Mouse (Mus musculus): Measurements from ENCODE around the gene Mr1. TPM values are rescaled to one million over a fixed set of nuclear protein-coding genes. Genes with fewer than 3 reads are reported as not detected.

Mr1 gene
- total RNA-seq, 2 experiments from 2014 or later = 2.1 to 3.1 TPM

DNA sequence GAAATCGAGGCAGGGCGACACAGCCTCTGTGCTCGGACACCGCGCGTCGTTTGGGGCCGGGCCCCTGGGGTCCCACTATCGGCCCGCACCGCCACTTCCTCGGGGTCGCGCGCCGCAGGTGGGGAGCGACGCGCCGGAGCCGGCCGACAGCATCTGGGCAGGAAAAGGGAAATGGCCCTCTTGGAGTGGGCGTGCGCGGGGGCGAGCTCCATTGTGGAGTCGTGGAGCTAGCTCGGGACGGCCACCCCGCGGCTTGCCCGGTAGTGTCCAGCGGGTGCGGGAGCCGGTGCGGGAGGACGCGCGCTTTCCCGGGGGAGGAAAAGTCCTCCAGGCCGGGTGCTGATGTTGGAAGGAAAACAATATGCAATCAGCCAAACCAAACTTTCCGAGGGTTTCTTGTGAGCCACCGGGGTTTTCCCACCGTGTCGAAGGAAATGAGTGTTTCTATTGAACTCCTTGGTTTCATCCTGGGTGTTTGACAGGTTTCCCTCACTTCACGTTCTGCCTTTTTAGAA is 12.4 kb upstream of the Mr1 start:
- H3K27ac ChIP-seq = peak overlapping the region; percentile 87
- TF ChIP-seq CTCF (IDR thresholded peaks at IDR 0.05) = no peak
- intact Hi-C loops (cut with DNase I) = loop anchor here (5.0 kb wide), 1 partner anchor 62 kb away; the partner anchor contains the start of gene Ier5
- peak; percentile 51 to 54 for DNase-seq (ENCODE audit: extremely low spot score in 1 of 2, low spot score in 2 of 2)
- H3K4me3 ChIP-seq = peak overlapping the region; percentile 96

- peak; percentile 97 to 98 for DNase-seq (ENCODE audit: extremely low spot score in 1 of 2, low spot score in 2 of 2)
- Histone ChIP-seq H3K4me3 (peak within 1 kb of the TSS; percentile 96), H3K27ac (peak within 1 kb of the TSS; percentile 87)
- no peak for TF ChIP-seq CTCF (IDR thresholded peaks at IDR 0.05)
- intact Hi-C loops (cut with DNase I) = loop anchor here (5.0 kb wide), 1 partner anchor 61 kb away; the partner anchor contains the start of gene Ier5
Observed at GRCm38 (mm10) chr1:155158141-155158969, 11.7 kb upstream of the Mr1 start, which contains the start of gene Stx6. Stx6 (plus strand) TSS chr1:155158715.

DNA sequence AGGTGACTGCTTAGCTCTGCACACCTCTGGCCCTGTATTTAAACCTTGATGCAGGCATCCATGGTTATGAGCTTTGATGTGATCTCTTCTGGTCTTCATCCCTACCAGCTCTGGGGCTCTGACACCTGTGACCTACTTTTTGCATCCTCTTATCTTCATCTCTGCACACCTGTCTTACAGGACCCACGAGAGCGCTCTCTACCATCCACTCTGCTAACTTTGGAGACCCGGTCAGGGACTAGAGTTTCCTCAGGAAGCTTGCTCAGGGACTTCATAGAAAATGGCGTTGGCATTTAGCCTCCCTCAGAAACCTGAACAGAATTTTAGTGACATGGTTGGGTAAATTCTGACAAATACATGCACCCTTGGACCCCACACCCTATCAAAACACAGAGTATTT is 7.3 kb upstream of the Mr1 start:
- no peak overlapping the region for H3K4me3 ChIP-seq
- intact Hi-C loops (cut with DNase I) = no loop called here
- no peak for DNase-seq (ENCODE audit: extremely low spot score in 1 of 2, low spot score in 2 of 2)
- TF ChIP-seq CTCF (IDR thresholded peaks at IDR 0.05) = no peak
- H3K27ac ChIP-seq = no peak overlapping the region

DNA sequence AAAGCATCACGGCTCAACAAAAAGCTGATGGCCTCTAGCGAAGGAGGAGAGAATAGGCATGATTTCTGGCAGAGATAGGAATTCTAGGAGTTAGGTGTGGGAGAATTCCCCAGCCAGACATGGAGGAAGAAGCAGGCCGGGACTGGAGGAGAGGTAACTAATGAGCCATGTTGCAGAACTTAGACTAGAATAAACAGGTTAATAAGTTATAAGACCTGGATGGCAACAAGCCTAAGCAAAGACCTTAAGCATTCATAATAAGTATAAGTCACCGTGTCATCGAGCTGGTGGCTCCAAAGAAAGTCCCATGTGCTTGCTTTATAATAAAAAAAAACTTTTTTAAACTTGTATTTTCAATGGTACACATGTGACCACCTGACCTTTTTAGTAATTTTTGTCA is 4.2 kb upstream of the Mr1 start:
- Histone ChIP-seq H3K27ac (no peak overlapping the region), H3K4me3 (no peak overlapping the region)
- no peak for TF ChIP-seq CTCF (IDR thresholded peaks at IDR 0.05)
- intact Hi-C loops (cut with DNase I) = no loop called here
- no peak for DNase-seq (ENCODE audit: extremely low spot score in 1 of 2, low spot score in 2 of 2)

- DNase-seq (ENCODE audit: extremely low spot score in 1 of 2, low spot score in 2 of 2) = no peak
- no peak for TF ChIP-seq CTCF (IDR thresholded peaks at IDR 0.05)
- H3K27ac ChIP-seq = no peak overlapping the region
- no peak overlapping the region for H3K4me3 ChIP-seq
- intact Hi-C loops (cut with DNase I) = no loop called here
Observed at GRCm38 (mm10) chr1:155149403-155149802, 2.8 kb upstream of the Mr1 start.

GRCm38 (mm10) chr1:155147228-155147627 is 614 bp upstream of the Mr1 start:
- H3K27ac ChIP-seq = no peak overlapping the region
- TF ChIP-seq CTCF (IDR thresholded peaks at IDR 0.05) = no peak
- intact Hi-C loops (cut with DNase I) = no loop called here
- no peak overlapping the region for H3K4me3 ChIP-seq
- no peak for DNase-seq (ENCODE audit: extremely low spot score in 1 of 2, low spot score in 2 of 2)

DNA sequence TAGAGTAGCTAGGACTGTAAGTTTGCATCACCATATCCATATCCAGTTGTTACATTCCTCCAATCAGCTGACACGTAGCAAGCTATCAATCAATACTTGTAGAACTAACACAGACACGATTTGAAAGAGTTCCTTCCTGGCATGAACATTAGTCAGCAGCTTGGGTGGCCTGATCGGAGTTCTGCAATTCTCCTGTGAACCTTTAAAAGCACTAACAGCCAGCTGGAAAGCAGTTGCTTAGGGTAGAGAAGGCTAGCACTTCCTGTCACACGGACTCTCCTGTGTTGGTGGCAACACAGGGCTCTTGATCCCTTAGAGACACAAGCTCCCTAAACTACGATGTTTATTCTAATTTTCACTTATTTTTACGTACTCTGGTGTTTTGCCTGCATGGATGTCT is 994 bp downstream of the Mr1 start:
- H3K4me3 ChIP-seq = no peak overlapping the region
- H3K27ac ChIP-seq = no peak overlapping the region; the same call in 1 of the 2 replicates
- intact Hi-C loops (cut with DNase I) = no loop called here
- no peak for DNase-seq (ENCODE audit: extremely low spot score in 1 of 2, low spot score in 2 of 2)
- no peak for TF ChIP-seq CTCF (IDR thresholded peaks at IDR 0.05)

DNA sequence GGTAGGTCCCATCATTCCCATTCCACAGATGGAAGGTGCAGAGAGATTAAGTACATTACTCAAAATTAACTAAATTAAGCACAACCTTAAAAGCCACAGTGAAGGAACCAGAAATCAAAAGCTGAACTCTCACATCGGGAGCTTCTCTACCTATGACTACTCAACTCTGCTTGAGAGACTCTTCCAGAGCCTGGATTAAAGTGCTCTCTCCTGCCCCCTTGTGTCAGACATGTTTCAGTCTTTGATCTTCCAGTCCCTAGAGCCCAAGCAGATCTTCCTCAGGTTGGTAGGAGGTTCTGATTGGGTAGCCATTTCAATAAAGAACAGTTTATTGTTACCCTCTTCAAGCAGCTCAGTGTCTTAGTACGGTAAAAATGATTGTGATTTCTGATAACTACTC is 6.5 kb downstream of the Mr1 start:
- DNase-seq (ENCODE audit: extremely low spot score in 1 of 2, low spot score in 2 of 2) = peak; percentile 53 to 67
- H3K4me3 ChIP-seq = no peak overlapping the region
- H3K27ac ChIP-seq = no peak overlapping the region
- TF ChIP-seq CTCF (IDR thresholded peaks at IDR 0.05) = peak; percentile 77
- intact Hi-C loops (cut with DNase I) = loop anchor here (1.0 to 2.0 kb wide), 3 partner anchors 41 to 91 kb away; partner anchors contain the start of gene Ier5

- intact Hi-C loops (cut with DNase I) = no loop called here
- Histone ChIP-seq H3K27ac (no peak overlapping the region), H3K4me3 (no peak overlapping the region)
- TF ChIP-seq CTCF (IDR thresholded peaks at IDR 0.05) = no peak
- no peak for DNase-seq (ENCODE audit: extremely low spot score in 1 of 2, low spot score in 2 of 2)
Observed at GRCm38 (mm10) chr1:155138795-155139194, 7.8 kb downstream of the Mr1 start.

DNA sequence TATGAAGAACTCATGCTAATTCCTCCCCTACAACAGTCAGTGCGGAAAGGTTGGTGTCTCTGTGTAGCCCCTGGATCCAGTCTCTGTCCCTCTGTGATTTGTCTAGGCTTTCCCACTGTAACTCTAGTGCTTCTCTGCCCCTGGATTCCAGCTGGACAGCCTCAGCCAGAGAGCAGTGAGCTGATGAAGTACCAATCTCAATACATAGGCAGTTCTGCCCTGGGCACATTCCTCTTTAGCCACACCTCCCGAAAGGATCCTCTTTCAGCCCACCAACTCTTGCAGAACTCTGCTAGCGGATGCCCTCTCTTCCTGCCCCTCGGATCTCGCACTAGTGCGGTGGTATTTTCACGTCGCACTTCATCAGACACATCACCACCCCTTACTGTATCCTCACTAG is 11.7 kb downstream of the Mr1 start:
- Histone ChIP-seq H3K4me3 (no peak overlapping the region), H3K27ac (no peak overlapping the region)
- intact Hi-C loops (cut with DNase I) = no loop called here
- no peak for TF ChIP-seq CTCF (IDR thresholded peaks at IDR 0.05)
- DNase-seq (ENCODE audit: extremely low spot score in 1 of 2, low spot score in 2 of 2) = no peak

DNA sequence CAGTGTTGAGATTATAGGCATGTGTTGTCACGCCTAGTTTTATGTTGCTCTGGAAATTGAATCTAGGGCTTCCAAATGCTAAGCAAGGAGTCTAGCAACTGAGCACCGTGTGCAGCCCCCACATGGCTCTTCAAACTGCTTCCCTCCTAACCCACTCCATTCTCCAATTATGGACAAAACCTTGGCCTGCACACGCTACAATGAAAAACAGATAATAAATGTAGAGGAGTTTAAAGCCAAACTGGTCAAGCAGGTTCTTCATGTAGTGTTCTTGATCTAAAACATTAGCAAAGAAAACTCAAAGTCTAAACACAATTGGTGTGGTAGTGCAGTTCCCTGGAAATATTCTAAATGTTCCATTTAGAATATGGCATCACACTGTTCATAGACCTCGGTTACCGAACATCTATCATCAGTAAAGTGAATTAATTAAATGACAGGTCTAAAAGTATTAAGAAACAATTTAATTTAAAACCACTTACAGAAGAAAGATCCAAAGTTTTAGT is 19.1 kb downstream of the Mr1 start:
- Histone ChIP-seq H3K27ac (no peak overlapping the region), H3K4me3 (no peak overlapping the region)
- no peak for TF ChIP-seq CTCF (IDR thresholded peaks at IDR 0.05)
- intact Hi-C loops (cut with DNase I) = no loop called here
- no peak for DNase-seq (ENCODE audit: extremely low spot score in 1 of 2, low spot score in 2 of 2)

- DNase-seq (ENCODE audit: extremely low spot score in 1 of 2, low spot score in 2 of 2) = no peak
- intact Hi-C loops (cut with DNase I) = no loop called here
- no peak overlapping the region for H3K27ac ChIP-seq
- no peak for TF ChIP-seq CTCF (IDR thresholded peaks at IDR 0.05)
- H3K4me3 ChIP-seq = no peak overlapping the region
Observed at GRCm38 (mm10) chr1:155126716-155127115, 19.9 kb downstream of the Mr1 start.
